Mouse (Mus musculus) heart, embryonic 13.5 days (tissue): ENCODE data around the gene Jtb. TPM values are rescaled to one million over a fixed set of nuclear protein-coding genes. Genes with fewer than 3 reads are reported as not detected.

Experiments used
- ATAC-seq: fragments of 200-750 bp; cut with Nextera tagmentation; 2 replicates; pipeline ENCODE4 v1.8.0; 2017; ENCODE audit warnings: moderate TSS enrichment; ENCODE audit not compliant: insufficient number of reproducible peaks, low FRiP score, low TSS enrichment; ENCODE audit errors: extremely low read depth
- H3K27ac ChIP-seq: fragments of 300-500 bp; sonication (generic); replicated peaks from 2 replicates; pipeline ENCODE4 v1.5.1; 2015; ENCODE audit warnings: moderate library complexity, mild to moderate bottlenecking, inconsistent platforms
- H3K27me3 ChIP-seq: fragments of 300-500 bp; sonication (generic); replicated peaks from 2 replicates; pipeline ENCODE4 v1.6.1; 2015; ENCODE audit warnings: mild to moderate bottlenecking, inconsistent platforms
- H3K36me3 ChIP-seq: fragments of 300-500 bp; sonication (generic); 2 replicates; pipeline ENCODE4 v1.6.1; 2015; ENCODE audit warnings: mild to moderate bottlenecking, inconsistent platforms
- H3K4me1 ChIP-seq: fragments of 300-500 bp; sonication (generic); 2 replicates; pipeline ENCODE4 v1.6.1; 2015; ENCODE audit warnings: inconsistent platforms
- H3K4me2 ChIP-seq: fragments of 300-500 bp; sonication (generic); 2 replicates; pipeline ENCODE4 v1.6.1; 2015; ENCODE audit warnings: inconsistent platforms, mild to moderate bottlenecking, moderate library complexity
- H3K4me3 ChIP-seq: fragments of 300-500 bp; sonication (generic); 2 replicates; pipeline ENCODE4 v1.5.1; 2015; ENCODE audit warnings: moderate library complexity, mild to moderate bottlenecking, inconsistent platforms
- H3K9ac ChIP-seq: fragments of 300-500 bp; sonication (generic); 2 replicates; pipeline ENCODE4 v1.6.1; 2015; ENCODE audit warnings: inconsistent platforms, mild to moderate bottlenecking, moderate library complexity
- H3K9me3 ChIP-seq: fragments of 300-500 bp; sonication (generic); 2 replicates; pipeline ENCODE4 v1.6.1; 2016; ENCODE audit warnings: inconsistent platforms
- WGBS: fragments of 180-500 bp; shearing (Covaris S2); methylation state at CpG from one replicate; pipeline ENCODE4 v1.1.7; 2015; ENCODE audit warnings: mixed read lengths; 5-methylcytosine and 5-hydroxymethylcytosine counted together
- polyA plus RNA-seq: library from polyadenylated mRNA; unstranded; fragments of >200 nt; fragmentation: Nextera tagmentation; extraction: Ambion mirVana; gene quantifications from 2 replicates; pipeline ENCODE4 v1.2.1, GENCODE M21; 2015

Jtb gene
- polyA plus RNA-seq, 1 experiment from 2014 or later = 72.2 TPM

- Histone ChIP-seq H3K27ac (no peak overlapping the region; the same call in 1 of the 2 replicates), H3K4me1 (peaks cover 44% of the 10 kb centered on the region), H3K4me3 (peak overlapping the region; percentile 81), H3K9ac (peak overlapping the region; percentile 97), H3K9me3 (no peaks in the 10 kb centered on the region), H3K27me3 (no peaks in the 10 kb centered on the region), H3K4me2 (peak overlapping the region; percentile 95), H3K36me3 (peaks cover 56% of the 10 kb centered on the region)
- ATAC-seq = no peak
- WGBS = 64% methylated on average over 13 of the region's 13 CpGs
Measured at GRCm38 (mm10) chr3:90211475-90212398, 19.7 kb upstream of the Jtb start.

DNA sequence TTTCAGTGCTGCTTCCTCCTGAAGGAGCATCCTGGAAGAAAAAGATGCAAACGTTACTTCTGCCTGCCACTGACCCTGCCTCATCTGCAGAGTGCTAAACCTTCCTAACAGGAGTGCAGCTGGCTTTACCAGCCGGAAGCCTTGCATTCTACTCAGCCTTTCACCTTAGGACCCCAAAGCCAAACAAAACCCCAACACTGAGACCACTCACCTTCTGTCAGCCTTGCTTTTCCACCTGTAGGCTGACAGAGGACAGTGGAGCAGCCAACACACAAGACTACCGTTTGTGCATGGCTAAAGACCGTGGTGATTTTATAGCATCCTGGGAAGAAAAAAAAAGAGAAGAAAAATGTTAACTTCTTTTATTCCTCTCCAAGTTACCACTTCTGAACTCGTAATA is 18.7 kb upstream of the Jtb start:
- peaks cover 49% of the 10 kb centered on the region for H3K36me3 ChIP-seq
- WGBS = 9% methylated on average over 5 of the region's 5 CpGs
- no peaks in the 10 kb centered on the region for H3K9me3 ChIP-seq
- H3K9ac ChIP-seq = peak overlapping the region; percentile 97
- no peaks in the 10 kb centered on the region for H3K27me3 ChIP-seq
- peak overlapping the region; percentile 95 for H3K4me2 ChIP-seq
- H3K27ac ChIP-seq = peak overlapping the region; percentile 91; the same call in 1 of the 2 replicates
- peak overlapping the region; percentile 81 for H3K4me3 ChIP-seq
- no peak for ATAC-seq
- H3K4me1 ChIP-seq = peaks cover 44% of the 10 kb centered on the region

DNA sequence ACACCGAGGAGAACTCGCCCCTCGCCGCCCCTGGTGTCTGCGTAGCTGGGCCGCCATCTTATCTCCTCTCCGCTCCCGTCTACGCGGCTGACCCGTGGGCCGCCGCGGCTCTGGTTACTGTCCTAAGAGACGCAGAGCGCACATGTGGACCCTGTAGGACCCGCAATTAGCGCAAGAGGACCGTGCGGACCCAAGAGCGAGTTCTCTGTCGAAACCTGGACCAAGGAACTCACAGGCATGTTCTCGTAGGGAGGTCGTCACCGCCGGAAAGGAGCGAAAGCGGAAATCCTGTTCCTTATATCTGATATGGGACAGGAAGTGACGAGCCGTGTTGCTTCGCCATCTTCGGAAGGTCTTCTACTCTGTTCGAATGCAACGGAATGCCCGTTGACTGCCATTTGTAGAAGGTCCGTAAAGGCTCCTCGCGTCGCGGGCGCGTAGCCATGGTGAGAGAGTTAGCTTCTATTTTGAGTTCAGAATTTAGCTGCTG is 18.0 kb upstream of the Jtb start, which contains the start of the genes Rps27 and Rab13:
TSS of gene Rps27 (minus strand) at position 275 of the 490 bp plus-strand sequence.
TSS of gene Rab13 (plus strand) at position 319 of the 490 bp plus-strand sequence.
- peak; percentile 81 for ATAC-seq
- Histone ChIP-seq H3K4me1 (peaks cover 44% of the 10 kb centered on the region), H3K9me3 (no peaks in the 10 kb centered on the region), H3K27ac (peak within 1 kb of the TSS; percentile 91), H3K4me2 (peak within 1 kb of the TSS; percentile 95), H3K4me3 (peak within 1 kb of the TSS; percentile 81), H3K27me3 (no peaks in the 10 kb centered on the region), H3K9ac (peak within 1 kb of the TSS; percentile 97), H3K36me3 (peaks cover 42% of the 10 kb centered on the region)
- under 1% methylated on average over 42 of the region's 42 CpGs for WGBS

- Histone ChIP-seq H3K4me2 (peak overlapping the region; percentile 95), H3K4me3 (peak overlapping the region; percentile 81), H3K27ac (peak overlapping the region; percentile 91), H3K9ac (peak overlapping the region; percentile 71), H3K27me3 (no peaks in the 10 kb centered on the region), H3K4me1 (peaks cover 37% of the 10 kb centered on the region), H3K9me3 (no peaks in the 10 kb centered on the region), H3K36me3 (peaks cover 35% of the 10 kb centered on the region)
- ATAC-seq = no peak
- 11% methylated on average over 12 of the region's 12 CpGs for WGBS
Measured at GRCm38 (mm10) chr3:90213956-90214684, 17.3 kb upstream of the Jtb start.

DNA sequence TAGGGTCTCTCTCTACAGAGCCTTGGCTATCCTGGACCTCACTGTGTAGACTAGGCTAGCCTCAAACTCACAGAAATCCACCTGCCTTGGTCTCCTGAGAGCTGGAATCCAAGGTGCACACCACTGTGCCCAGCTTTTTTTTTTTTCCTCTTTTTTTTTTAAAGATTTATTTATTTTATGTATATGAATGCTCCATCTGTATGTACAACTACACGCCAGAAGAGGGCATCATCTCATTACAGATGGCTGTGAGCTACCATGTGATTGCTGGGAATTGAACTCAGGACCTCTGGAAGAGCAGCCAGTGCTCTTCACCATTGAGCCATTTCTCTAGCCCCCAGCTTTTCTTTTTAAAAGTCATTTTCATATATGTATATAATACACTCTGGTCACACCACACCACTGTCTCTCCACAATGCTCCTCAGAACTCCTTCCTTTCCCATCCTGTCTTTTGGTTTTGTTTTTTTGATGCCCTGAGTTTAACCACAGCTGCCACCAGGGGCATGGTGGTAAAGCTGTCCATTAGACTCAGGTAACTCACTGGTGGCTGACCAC is 15.5 kb upstream of the Jtb start:
- Histone ChIP-seq H3K27ac (no peak overlapping the region), H3K4me2 (no peak overlapping the region), H3K36me3 (peaks cover 17% of the 10 kb centered on the region), H3K27me3 (no peaks in the 10 kb centered on the region), H3K9me3 (no peaks in the 10 kb centered on the region), H3K4me3 (no peak overlapping the region), H3K4me1 (peaks cover 31% of the 10 kb centered on the region), H3K9ac (no peak overlapping the region)
- 35% methylated on average over 1 of the region's 1 CpGs for WGBS
- no peak for ATAC-seq

DNA sequence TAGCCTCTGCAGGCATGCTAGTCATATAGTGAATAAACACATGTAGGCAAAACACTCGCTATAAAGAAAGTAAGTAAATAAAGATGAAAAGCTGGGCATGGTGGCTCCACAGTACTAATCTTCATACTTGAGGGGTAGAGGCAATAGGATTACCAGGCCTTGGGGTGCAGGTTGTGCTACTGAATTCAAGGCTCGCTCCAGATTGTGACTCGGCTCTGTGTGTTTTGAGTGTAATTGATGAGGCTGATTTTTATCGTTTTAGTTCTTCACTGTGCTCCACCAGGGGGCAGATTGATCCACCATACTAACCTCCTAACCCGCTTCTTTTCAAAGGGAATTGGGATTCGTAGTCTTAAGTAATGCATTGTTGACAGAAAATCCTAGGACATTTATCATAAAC is 11.3 kb upstream of the Jtb start:
- Histone ChIP-seq H3K9me3 (no peaks in the 10 kb centered on the region), H3K9ac (peak overlapping the region; percentile 88), H3K4me1 (peaks cover 32% of the 10 kb centered on the region), H3K36me3 (peaks cover 16% of the 10 kb centered on the region), H3K27ac (peak overlapping the region; percentile 92), H3K4me2 (peak overlapping the region; percentile 82), H3K4me3 (peak overlapping the region; percentile 67), H3K27me3 (no peaks in the 10 kb centered on the region)
- WGBS = 18% methylated on average over 6 of the region's 6 CpGs
- no peak for ATAC-seq

GRCm38 (mm10) chr3:90220531-90220951 is 10.9 kb upstream of the Jtb start:
- H3K36me3 ChIP-seq = peaks cover 20% of the 10 kb centered on the region
- H3K4me3 ChIP-seq = peak overlapping the region; percentile 67
- peaks cover 32% of the 10 kb centered on the region for H3K4me1 ChIP-seq
- peak overlapping the region; percentile 92 for H3K27ac ChIP-seq
- H3K27me3 ChIP-seq = no peaks in the 10 kb centered on the region
- 0% methylated on average over 20 of the region's 20 CpGs for WGBS
- peak overlapping the region; percentile 88 for H3K9ac ChIP-seq
- no peaks in the 10 kb centered on the region for H3K9me3 ChIP-seq
- peak overlapping the region; percentile 82 for H3K4me2 ChIP-seq
- ATAC-seq = peak; percentile 59; the same call in 1 of the 2 replicates

- H3K27me3 ChIP-seq = no peaks in the 10 kb centered on the region
- peak overlapping the region; percentile 82 for H3K4me2 ChIP-seq
- H3K4me1 ChIP-seq = peaks cover 32% of the 10 kb centered on the region
- peaks cover 26% of the 10 kb centered on the region for H3K36me3 ChIP-seq
- peak overlapping the region; percentile 67 for H3K4me3 ChIP-seq
- H3K9ac ChIP-seq = peak overlapping the region; percentile 88
- peak overlapping the region; percentile 92 for H3K27ac ChIP-seq
- H3K9me3 ChIP-seq = no peaks in the 10 kb centered on the region
- ATAC-seq = no peak
- WGBS = 12% methylated on average over 5 of the region's 5 CpGs
Measured at GRCm38 (mm10) chr3:90221123-90221522, 10.3 kb upstream of the Jtb start.

DNA sequence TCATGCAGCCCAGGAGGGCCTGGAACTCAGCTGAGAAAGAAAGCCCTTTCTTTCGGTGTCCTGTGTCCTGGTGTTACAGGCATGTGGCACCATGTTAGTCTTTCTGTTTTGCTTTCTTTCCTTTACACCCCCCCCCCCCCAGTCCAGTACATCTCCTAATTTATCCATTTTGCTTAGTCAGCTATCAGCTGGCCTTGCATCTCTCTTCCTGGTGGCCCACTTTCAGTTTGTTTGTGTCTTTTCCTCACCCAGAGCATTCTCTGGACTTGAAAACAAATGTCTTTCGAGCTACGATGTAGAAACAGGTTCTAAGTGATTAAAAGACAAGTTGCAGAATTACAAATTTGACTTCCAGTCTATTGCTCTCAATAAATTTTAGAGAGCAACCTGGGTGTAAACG is 8.9 kb upstream of the Jtb start:
- Histone ChIP-seq H3K4me3 (no peak overlapping the region), H3K36me3 (peaks cover 30% of the 10 kb centered on the region), H3K27me3 (no peaks in the 10 kb centered on the region), H3K4me2 (no peak overlapping the region), H3K4me1 (peaks cover 32% of the 10 kb centered on the region), H3K9me3 (no peaks in the 10 kb centered on the region), H3K9ac (no peak overlapping the region; the same call in 1 of the 2 replicates), H3K27ac (no peak overlapping the region)
- 76% methylated on average over 4 of the region's 4 CpGs for WGBS
- no peak for ATAC-seq

DNA sequence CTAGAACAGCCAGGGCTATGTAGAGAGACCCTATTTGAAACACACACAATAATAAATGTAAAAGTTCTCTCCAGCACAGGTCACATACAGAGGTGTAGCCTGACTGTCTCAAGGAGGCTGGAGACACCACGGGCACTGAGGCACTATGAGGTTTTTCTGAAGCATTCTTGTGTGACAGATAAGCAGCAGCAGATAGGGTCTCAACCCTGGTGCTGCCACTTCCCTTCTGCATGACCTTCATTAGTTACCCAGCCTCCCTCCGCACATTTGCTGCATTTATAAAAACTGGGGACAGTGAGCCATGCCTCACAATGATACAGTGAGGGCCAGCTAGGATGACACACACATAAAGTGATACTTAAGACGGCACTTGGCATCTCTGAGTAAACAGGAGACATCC is 8.5 kb upstream of the Jtb start:
- 40% methylated on average over 3 of the region's 3 CpGs for WGBS
- Histone ChIP-seq H3K27me3 (no peaks in the 10 kb centered on the region), H3K27ac (no peak overlapping the region), H3K36me3 (peaks cover 30% of the 10 kb centered on the region), H3K4me2 (no peak overlapping the region), H3K4me3 (no peak overlapping the region), H3K9ac (no peak overlapping the region), H3K9me3 (no peaks in the 10 kb centered on the region), H3K4me1 (peaks cover 32% of the 10 kb centered on the region)
- no peak for ATAC-seq

DNA sequence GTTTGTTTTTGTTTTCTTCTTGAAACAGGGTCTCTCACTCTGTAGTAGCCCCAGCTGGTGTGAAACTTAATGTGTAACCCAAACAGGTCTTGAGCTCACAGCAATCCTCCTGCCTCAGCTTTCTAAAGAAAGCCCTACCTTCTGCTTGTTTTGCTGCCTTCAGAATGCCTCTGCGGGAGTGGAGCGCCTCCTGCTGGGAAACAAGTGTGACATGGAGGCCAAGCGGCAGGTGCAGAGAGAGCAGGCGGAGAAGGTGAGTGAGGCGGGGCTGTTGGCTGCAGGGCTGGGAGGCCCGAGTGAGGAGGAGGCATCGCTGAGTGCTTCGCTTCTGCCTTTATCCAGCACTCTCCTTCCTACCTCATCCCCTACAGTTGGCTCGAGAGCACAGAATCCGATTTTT is 7.1 kb upstream of the Jtb start:
- Histone ChIP-seq H3K9ac (no peak overlapping the region), H3K27me3 (no peaks in the 10 kb centered on the region), H3K4me2 (no peak overlapping the region), H3K27ac (no peak overlapping the region), H3K9me3 (no peaks in the 10 kb centered on the region), H3K4me3 (no peak overlapping the region), H3K36me3 (peaks cover 30% of the 10 kb centered on the region), H3K4me1 (peaks cover 32% of the 10 kb centered on the region)
- WGBS = 74% methylated on average over 10 of the region's 10 CpGs
- no peak for ATAC-seq
